Mouse (Mus musculus): ENCODE data around the gene Scgb2b15.

Scgb2b15 gene

GRCm38 (mm10) chr7:32829562-32829961 is at the start of gene Scgb2b15:
TSS of gene Scgb2b15 (minus strand) at chr7:32829662.
- in situ Hi-C loops (cut with MboI, MseI), result loop anchor here (10.0 to 25.0 kb wide), 2 partner anchors 283 to 735 kb away; no protein-coding TSS in a partner anchor

- in situ Hi-C loops (cut with MboI, MseI), result loop anchor here (25.0 kb wide), 1 partner anchor 276 kb away; no protein-coding TSS in a partner anchor
Measured at GRCm38 (mm10) chr7:32836254-32836653, 6.8 kb upstream of the Scgb2b15 start, which contains the start of gene Scgb1b15. TSS of gene Scgb1b15 (plus strand) at chr7:32836554.
